Mouse (Mus musculus): ENCODE measurements around the gene Ptgir. TPM values are rescaled to one million over a fixed set of nuclear protein-coding genes. Genes with fewer than 3 reads are reported as not detected.
A peak's percentile ranks its signal among the peaks of the same experiment; 100 is the strongest.

Gene Ptgir
- polyA plus RNA-seq, 1 experiment = 5.7 TPM

DNA sequence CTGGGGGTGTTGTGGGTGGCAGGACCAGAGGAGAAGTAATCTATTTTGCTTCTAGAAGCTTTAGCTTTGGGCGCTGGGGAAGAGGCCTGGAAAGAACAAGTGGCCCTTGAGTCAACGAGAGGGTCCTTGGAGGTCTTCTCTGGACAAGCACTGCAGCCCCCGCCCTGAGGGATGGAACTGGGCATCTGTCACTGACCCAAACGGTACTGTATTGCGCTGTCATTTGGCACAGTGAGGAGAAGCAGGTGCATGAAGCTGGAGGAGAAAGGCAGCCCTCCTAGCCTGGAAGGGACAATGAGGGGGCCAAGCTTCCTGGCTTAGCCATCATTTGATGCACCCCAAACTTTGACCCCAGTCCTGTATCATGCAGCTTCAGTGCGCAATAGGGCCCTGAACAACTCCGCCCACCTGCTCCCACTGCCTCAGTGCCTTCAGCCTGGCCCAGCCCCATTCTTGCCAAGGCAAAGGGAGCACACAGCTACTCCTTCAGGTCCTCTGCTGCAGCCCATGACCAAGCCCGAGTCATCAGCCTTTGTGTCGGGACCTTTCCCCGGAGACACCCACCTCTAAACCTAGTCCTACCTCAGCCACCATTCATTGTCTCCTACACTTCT, 16.2 kb downstream of the Ptgir start:
- TF ChIP-seq CTCF (IDR thresholded peaks at IDR 0.05; ENCODE audit: control insufficient read depth, insufficient read depth, insufficient read length) = no peak
- TF ChIP-seq USF1 (IDR thresholded peaks at IDR 0.05; ENCODE audit: low read depth) = no peak
- no peak for TF ChIP-seq FOSL1 (IDR thresholded peaks at IDR 0.05; ENCODE audit: insufficient read depth, low read length, poor library complexity, severe bottlenecking)
- TF ChIP-seq MAX (IDR thresholded peaks at IDR 0.05) = no peak
- no peak for TF ChIP-seq MYOD1 (IDR thresholded peaks at IDR 0.05; ENCODE audit: control insufficient read depth, insufficient read length, low read depth)
- TF ChIP-seq MYOG (IDR thresholded peaks at IDR 0.05; ENCODE audit: control insufficient read depth, extremely low read depth, insufficient read length) = no peak
- no peak for TF ChIP-seq CEBPB (IDR thresholded peaks at IDR 0.05; ENCODE audit: low read depth)
- Histone ChIP-seq H3K79me3 (ENCODE audit: low read depth) (peaks cover 32% of the 10 kb centered on the region), H3K79me2 (ENCODE audit: control insufficient read depth, insufficient read depth) (peaks cover 46% of the 10 kb centered on the region), H3ac (ENCODE audit: control insufficient read depth, insufficient read length, low read depth) (peak overlapping the region; percentile 86), H3K27me3 (ENCODE audit: control insufficient read depth, insufficient read depth, insufficient read length) (no peaks in the 10 kb centered on the region), H3K4me3 (ENCODE audit: insufficient read depth, poor library complexity, severe bottlenecking) (peak overlapping the region; percentile 90), H3K36me3 (ENCODE audit: control insufficient read depth, insufficient read depth) (peaks cover 18% of the 10 kb centered on the region)

GRCm38 (mm10) chr7:16923283-16924036, 17.2 kb downstream of the Ptgir start:
- no peak for TF ChIP-seq CEBPB (IDR thresholded peaks at IDR 0.05; ENCODE audit: low read depth)
- no peak for TF ChIP-seq USF1 (IDR thresholded peaks at IDR 0.05; ENCODE audit: low read depth)
- no peak for TF ChIP-seq FOSL1 (IDR thresholded peaks at IDR 0.05; ENCODE audit: insufficient read depth, low read length, poor library complexity, severe bottlenecking)
- TF ChIP-seq CTCF (IDR thresholded peaks at IDR 0.05; ENCODE audit: control insufficient read depth, insufficient read depth, insufficient read length) = no peak
- no peak for TF ChIP-seq MAX (IDR thresholded peaks at IDR 0.05)
- TF ChIP-seq MYOD1 (IDR thresholded peaks at IDR 0.05; ENCODE audit: control insufficient read depth, insufficient read length, low read depth) = no peak
- no peak for TF ChIP-seq MYOG (IDR thresholded peaks at IDR 0.05; ENCODE audit: control insufficient read depth, extremely low read depth, insufficient read length)
- H3K79me2 ChIP-seq (ENCODE audit: control insufficient read depth, insufficient read depth) = peaks cover 46% of the 10 kb centered on the region
- peak overlapping the region; percentile 86 for H3ac ChIP-seq (ENCODE audit: control insufficient read depth, insufficient read length, low read depth)
- peaks cover 8% of the 10 kb centered on the region for H3K36me3 ChIP-seq (ENCODE audit: control insufficient read depth, insufficient read depth)
- peak overlapping the region; percentile 90 for H3K4me3 ChIP-seq (ENCODE audit: insufficient read depth, poor library complexity, severe bottlenecking)
- no peaks in the 10 kb centered on the region for H3K27me3 ChIP-seq (ENCODE audit: control insufficient read depth, insufficient read depth, insufficient read length)
- peaks cover 30% of the 10 kb centered on the region for H3K79me3 ChIP-seq (ENCODE audit: low read depth)

- Histone ChIP-seq H3K79me3 (ENCODE audit: low read depth) (peaks cover 30% of the 10 kb centered on the region), H3K79me2 (ENCODE audit: control insufficient read depth, insufficient read depth) (peaks cover 45% of the 10 kb centered on the region), H3K36me3 (ENCODE audit: control insufficient read depth, insufficient read depth) (peaks cover 4% of the 10 kb centered on the region), H3ac (ENCODE audit: control insufficient read depth, insufficient read length, low read depth) (peak within 1 kb of the TSS; percentile 86), H3K4me3 (ENCODE audit: insufficient read depth, poor library complexity, severe bottlenecking) (peak within 1 kb of the TSS; percentile 90), H3K27me3 (ENCODE audit: control insufficient read depth, insufficient read depth, insufficient read length) (no peaks in the 10 kb centered on the region)
- peak; percentile 87 for TF ChIP-seq MAX (IDR thresholded peaks at IDR 0.05)
- no peak for TF ChIP-seq CTCF (IDR thresholded peaks at IDR 0.05; ENCODE audit: control insufficient read depth, insufficient read depth, insufficient read length)
- no peak for TF ChIP-seq USF1 (IDR thresholded peaks at IDR 0.05; ENCODE audit: low read depth)
- no peak for TF ChIP-seq CEBPB (IDR thresholded peaks at IDR 0.05; ENCODE audit: low read depth)
- TF ChIP-seq FOSL1 (IDR thresholded peaks at IDR 0.05; ENCODE audit: insufficient read depth, low read length, poor library complexity, severe bottlenecking) = no peak
- TF ChIP-seq MYOG (IDR thresholded peaks at IDR 0.05; ENCODE audit: control insufficient read depth, extremely low read depth, insufficient read length) = no peak
These were observed 17.9 kb downstream of the Ptgir start, which contains the start of gene Calm3 for GRCm38 (mm10) chr7:16924037-16924834. Gene Calm3, minus strand, starts transcription at chr7:16924114.

- H3K36me3 ChIP-seq (ENCODE audit: control insufficient read depth, insufficient read depth) = no peaks in the 10 kb centered on the region
- H3K4me3 ChIP-seq (ENCODE audit: insufficient read depth, poor library complexity, severe bottlenecking) = no peak overlapping the region
- no peaks in the 10 kb centered on the region for H3K27me3 ChIP-seq (ENCODE audit: control insufficient read depth, insufficient read depth, insufficient read length)
- TF ChIP-seq FOSL1 (IDR thresholded peaks at IDR 0.05; ENCODE audit: insufficient read depth, low read length, poor library complexity, severe bottlenecking) = no peak
- TF ChIP-seq MYOD1 (IDR thresholded peaks at IDR 0.05; ENCODE audit: control insufficient read depth, insufficient read length, low read depth) = no peak
- TF ChIP-seq CTCF (IDR thresholded peaks at IDR 0.05; ENCODE audit: control insufficient read depth, insufficient read depth, insufficient read length) = no peak
- TF ChIP-seq MYOG (IDR thresholded peaks at IDR 0.05; ENCODE audit: control insufficient read depth, extremely low read depth, insufficient read length) = no peak
- TF ChIP-seq USF1 (IDR thresholded peaks at IDR 0.05; ENCODE audit: low read depth) = no peak
- TF ChIP-seq MAX (IDR thresholded peaks at IDR 0.05) = no peak
- no peak for TF ChIP-seq CEBPB (IDR thresholded peaks at IDR 0.05; ENCODE audit: low read depth)
- no peak overlapping the region for H3ac ChIP-seq (ENCODE audit: control insufficient read depth, insufficient read length, low read depth)
- peaks cover under 1% of the 10 kb centered on the region for H3K79me3 ChIP-seq (ENCODE audit: low read depth)
- H3K79me2 ChIP-seq (ENCODE audit: control insufficient read depth, insufficient read depth) = peaks cover 4% of the 10 kb centered on the region
These were observed 22.1 kb downstream of the Ptgir start for GRCm38 (mm10) chr7:16928341-16928740.

GRCm38 (mm10) chr7:16930850-16931249, 24.6 kb downstream of the Ptgir start:
- Histone ChIP-seq H3K4me3 (ENCODE audit: insufficient read depth, poor library complexity, severe bottlenecking) (no peak overlapping the region), H3K27me3 (ENCODE audit: control insufficient read depth, insufficient read depth, insufficient read length) (no peaks in the 10 kb centered on the region), H3K79me3 (ENCODE audit: low read depth) (no peaks in the 10 kb centered on the region), H3K36me3 (ENCODE audit: control insufficient read depth, insufficient read depth) (no peaks in the 10 kb centered on the region), H3K79me2 (ENCODE audit: control insufficient read depth, insufficient read depth) (no peaks in the 10 kb centered on the region), H3ac (ENCODE audit: control insufficient read depth, insufficient read length, low read depth) (no peak overlapping the region)
- TF ChIP-seq CEBPB (IDR thresholded peaks at IDR 0.05; ENCODE audit: low read depth) (no peak), MYOD1 (IDR thresholded peaks at IDR 0.05; ENCODE audit: control insufficient read depth, insufficient read length, low read depth) (no peak), USF1 (IDR thresholded peaks at IDR 0.05; ENCODE audit: low read depth) (no peak), MAX (IDR thresholded peaks at IDR 0.05) (no peak), CTCF (IDR thresholded peaks at IDR 0.05; ENCODE audit: control insufficient read depth, insufficient read depth, insufficient read length) (no peak), MYOG (IDR thresholded peaks at IDR 0.05; ENCODE audit: control insufficient read depth, extremely low read depth, insufficient read length) (no peak), FOSL1 (IDR thresholded peaks at IDR 0.05; ENCODE audit: insufficient read depth, low read length, poor library complexity, severe bottlenecking) (no peak)

Measured in C2C12 (cell line).